Mouse (Mus musculus): ENCODE measurements at regions not wholly inside any gene's neighbourhood (a gene's known extent, or its start where the extent isn't known, plus 50 kb on each side); places are given as distances from the start of the nearest gene placed in this dataset.

- DNase-seq (ENCODE audit: low spot score), result no peak
These were observed 295.7 kb upstream of the Cited2 start for GRCm38 (mm10) chr10:17427316-17427715.

DNA sequence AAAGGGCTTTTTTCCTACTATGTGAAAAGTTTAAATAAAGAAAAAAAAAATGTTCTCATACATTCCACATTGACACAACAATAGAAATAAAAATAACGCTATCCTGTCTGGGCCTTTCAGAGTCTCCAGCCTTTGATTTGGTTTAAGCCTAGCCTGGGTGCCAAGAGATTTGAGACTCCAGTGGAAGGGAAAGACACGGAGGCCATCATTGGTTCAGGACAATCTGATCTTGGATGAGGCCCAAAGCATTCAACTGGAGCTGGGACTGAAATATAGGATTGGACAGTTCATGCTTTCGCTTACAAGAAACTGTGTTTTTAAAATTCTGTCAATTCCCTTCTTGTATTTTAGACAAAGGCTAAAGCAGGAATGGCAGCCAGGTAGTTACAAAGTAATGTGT is 294.7 kb upstream of the Cited2 start:
- no peak for DNase-seq (ENCODE audit: low spot score)

GRCm38 (mm10) chr10:17431068-17431467 is 291.9 kb upstream of the Cited2 start:
- no peak for DNase-seq (ENCODE audit: low spot score)

DNA sequence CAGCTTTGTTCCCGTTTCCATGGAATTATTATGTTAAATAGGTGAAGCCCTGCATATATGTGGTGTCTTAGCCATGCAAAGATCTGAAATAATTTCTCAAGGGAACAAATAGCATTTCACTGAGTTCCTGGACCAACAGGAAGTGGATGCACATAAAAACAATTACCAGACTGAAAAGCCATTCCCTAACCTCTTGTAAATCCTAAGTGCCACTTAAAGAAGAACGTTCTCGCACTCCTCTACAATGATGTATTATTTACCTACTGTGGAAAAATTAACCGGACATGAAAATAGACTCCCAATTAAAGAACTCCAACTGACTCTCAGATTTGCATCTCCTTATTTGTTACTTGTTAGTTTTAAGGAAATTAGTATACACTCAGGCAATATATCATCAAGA is 288.9 kb upstream of the Cited2 start:
- DNase-seq (ENCODE audit: low spot score), result no peak

- DNase-seq (ENCODE audit: low spot score), result no peak
These were observed 272.8 kb upstream of the Cited2 start for GRCm38 (mm10) chr10:17450240-17450639.

DNA sequence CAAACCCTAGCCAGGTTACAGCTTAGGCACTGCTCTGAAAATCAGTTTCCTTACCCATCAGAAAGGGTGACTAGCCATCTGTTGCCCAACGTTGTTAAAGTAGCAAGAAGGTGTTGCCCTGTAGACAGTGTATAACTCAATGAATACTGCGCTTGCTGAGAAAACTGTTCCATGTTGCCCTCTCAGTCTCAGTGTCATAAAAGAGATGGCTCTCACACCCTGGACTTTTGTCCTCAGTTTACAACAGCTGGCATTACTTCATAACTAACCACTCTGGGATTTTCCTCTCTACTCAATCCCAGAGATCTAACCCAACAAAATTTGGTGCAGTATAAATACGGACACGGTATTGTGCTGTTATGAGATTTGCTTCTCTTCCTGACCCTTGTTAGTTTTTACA is 252.1 kb upstream of the Cited2 start:
- no peak for DNase-seq (ENCODE audit: low spot score)

- no peak for DNase-seq (ENCODE audit: low spot score)
These were observed 250.5 kb upstream of the Cited2 start for GRCm38 (mm10) chr10:17472536-17472935.

- DNase-seq (ENCODE audit: low spot score), result no peak
These were observed 247.0 kb upstream of the Cited2 start for GRCm38 (mm10) chr10:17475976-17476375.

DNA sequence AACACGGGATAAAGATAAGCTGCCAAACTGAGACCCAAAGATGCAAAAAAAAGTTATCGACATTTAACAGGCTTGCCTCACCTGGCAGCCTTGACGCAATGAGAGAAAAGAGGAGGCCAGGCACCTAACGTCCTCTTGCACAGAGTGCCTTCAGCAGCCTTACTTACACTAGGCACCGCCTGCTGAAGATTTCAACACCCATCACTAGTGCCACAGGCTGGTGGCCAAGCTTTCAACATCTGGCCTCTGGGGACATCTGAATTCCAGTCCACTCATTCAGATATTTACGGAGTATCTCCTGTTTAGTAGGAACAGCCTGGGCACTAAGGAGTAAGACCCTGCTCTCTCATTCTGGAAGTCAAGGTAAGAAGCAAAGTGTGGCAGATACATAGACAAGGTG is 246.3 kb upstream of the Cited2 start:
- DNase-seq (ENCODE audit: low spot score), result no peak

DNA sequence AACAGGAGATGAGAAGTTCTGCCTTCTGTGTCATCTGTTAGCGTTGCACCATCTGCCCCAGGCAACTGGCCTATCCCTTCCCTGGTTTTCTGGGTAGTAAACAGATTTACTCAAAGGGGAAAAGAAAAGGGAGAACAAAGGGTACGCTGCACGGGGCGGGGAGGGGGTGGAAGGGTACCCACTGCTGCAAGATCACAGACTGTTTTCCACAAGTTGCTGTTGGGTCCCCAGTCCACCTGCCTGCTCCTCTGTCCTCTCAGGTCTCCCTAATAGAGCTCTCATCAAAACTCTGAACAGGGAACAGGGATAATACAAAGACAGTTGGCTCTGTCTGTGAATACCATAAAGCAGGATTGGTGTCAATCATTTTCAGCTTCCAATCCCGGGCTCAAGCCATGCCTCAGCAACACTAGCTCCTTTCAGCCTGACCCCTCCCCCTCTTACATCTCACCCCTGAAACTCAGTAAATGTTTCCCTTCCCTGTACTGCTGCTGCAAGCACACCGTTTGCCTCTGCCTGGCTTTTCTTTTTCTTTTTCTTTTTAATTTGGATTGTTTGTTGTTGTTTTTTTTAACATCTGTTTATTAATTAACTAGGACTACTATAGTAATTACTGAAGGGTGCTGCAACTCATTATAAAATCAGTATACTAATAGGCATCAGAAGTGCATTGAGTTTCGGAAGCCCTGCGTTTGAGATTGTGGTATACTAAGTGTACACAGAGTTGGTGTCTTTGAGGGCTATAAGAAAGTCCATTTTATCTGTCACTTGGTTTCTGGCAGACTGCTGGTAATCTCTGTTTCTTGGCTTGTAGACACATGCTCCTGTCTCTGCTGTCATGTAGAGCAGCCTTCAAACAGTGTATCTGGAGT is 244.0 kb upstream of the Cited2 start:
- DNase-seq (ENCODE audit: low spot score), result no peak

DNA sequence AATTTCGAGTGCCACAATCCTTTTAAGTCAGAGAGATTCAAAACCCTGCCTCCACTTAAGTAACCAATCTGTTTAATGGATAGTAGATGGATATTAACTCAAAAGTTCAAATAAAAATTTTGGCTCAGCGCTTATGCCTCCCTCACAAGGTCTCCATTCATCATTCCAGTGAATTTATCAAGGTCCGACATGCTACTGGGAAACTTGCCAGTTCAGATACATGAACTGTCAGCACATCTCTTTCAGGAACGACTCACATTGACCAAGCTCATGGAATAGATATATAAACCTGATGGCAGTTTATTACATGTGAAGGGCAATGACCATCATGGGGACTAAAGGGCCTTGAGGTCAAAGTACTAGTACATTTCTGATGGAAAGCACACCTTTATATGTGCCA is 240.3 kb upstream of the Cited2 start:
- DNase-seq (ENCODE audit: low spot score), result no peak

- no peak for DNase-seq (ENCODE audit: low spot score)
These were observed 238.0 kb upstream of the Cited2 start for GRCm38 (mm10) chr10:17485049-17485449.

DNA sequence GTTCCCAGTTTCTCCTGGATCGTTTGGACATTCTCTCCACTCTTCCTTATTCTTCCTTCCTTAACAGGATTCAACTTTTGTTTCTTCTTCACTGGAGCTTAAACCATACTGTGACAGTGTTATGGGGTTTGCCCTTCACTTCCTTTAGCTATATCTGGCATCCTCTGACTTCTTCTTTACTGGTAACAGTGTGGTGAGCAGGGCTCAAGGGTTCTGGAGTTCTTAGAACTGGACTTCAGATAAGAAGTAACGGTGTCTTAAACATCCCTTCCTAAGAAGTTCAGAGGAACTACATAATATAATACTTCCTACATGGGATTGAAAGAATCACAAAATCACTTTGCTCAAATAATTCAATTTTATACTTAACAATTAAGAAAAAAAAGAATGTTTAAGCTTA is 237.5 kb upstream of the Cited2 start:
- DNase-seq (ENCODE audit: low spot score), result no peak

- no peak for DNase-seq (ENCODE audit: low spot score)
These were observed 237.0 kb upstream of the Cited2 start for GRCm38 (mm10) chr10:17486011-17486410.

DNA sequence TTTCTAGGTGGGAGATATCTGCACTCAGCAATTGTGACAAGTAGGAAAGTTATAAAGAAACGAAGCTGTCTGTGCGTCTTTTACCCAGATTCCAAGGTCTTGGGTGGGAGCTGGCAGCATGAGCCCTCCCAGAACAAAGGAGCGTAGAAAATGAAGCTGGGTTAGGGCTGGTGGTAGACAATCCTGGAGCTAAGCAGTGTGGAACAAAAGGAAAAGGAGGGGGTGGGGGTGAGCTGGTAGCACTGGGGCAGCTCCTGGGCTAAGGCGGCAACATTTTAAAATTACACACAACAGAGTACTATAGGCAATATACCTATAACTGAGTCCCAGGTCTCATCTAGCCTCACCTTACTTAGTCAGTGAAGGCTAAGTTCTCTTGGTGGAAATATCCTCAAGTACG is 235.6 kb upstream of the Cited2 start:
- no peak for DNase-seq (ENCODE audit: low spot score)

GRCm38 (mm10) chr10:17491611-17492305 is 231.3 kb upstream of the Cited2 start:
- DNase-seq (ENCODE audit: low spot score), result no peak

- no peak for DNase-seq (ENCODE audit: low spot score)
These were observed 229.9 kb upstream of the Cited2 start for GRCm38 (mm10) chr10:17493137-17493536.

DNA sequence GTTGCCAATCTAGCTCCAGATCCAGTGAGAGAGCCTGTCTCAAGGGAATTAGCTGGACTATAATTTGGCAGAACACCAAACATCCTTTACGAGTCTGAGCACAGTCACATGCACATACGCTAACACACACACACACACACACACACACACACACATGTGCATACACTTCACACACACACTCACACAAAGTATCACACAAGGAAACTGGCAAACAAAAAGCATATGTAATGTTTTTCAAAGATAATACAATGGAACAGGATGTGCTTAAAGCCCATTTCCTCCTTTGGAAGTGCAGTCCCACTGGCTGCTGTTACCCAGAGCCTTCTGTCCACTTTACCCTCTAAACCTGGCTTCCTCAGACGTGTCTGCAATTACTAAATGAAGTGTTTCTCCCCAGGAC is 226.2 kb upstream of the Cited2 start:
- DNase-seq (ENCODE audit: low spot score), result no peak

DNA sequence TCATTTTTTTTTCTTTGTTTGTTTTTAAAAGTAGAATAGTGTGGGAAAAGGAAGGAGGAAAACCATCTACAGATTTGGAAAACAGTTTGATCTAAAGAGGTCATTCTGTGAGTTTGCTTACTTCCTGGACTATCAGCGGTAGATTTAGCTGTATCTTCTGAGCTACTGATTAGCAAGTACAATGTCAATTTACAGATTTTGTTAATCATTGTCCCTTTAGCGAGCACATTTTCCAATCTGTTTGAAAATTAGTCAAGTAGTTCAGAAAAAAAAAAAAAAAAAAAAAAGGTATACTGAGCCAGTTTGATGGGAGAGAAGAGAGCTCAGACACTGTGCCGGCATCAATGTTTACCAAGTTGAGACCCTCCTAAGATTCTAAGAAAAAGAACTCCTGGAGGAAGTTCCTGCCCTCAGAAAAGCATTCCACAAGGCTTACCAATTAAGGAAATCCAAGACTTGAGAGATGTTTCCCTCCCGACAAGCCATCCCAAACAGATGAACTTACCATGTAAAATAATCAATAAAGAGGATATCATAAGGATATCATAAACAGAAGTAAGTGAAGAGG is 212.3 kb upstream of the Cited2 start:
- no peak for DNase-seq (ENCODE audit: low spot score)

GRCm38 (mm10) chr10:17511779-17512335 is 211.2 kb upstream of the Cited2 start:
- DNase-seq (ENCODE audit: low spot score), result no peak

GRCm38 (mm10) chr10:17512487-17512886 is 210.5 kb upstream of the Cited2 start:
- no peak for DNase-seq (ENCODE audit: low spot score)

DNA sequence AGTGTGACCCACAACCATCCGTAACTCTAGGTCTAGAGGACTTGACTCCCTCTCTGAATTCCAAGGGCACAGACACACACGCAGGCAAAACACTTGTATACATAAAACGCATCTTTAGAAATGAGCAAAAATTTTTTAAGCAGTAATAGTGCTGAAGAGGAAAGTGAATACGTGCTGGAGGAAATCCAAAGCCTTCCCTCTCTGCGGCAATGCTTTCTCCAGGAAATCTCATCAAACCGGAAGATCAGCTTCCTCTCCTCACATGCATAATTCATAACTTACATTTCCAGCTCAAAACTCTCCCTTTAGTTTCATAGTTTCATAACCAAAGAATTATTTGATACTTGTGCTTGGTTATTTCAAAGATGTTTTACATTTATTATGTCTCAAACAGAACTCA is 209.3 kb upstream of the Cited2 start:
- no peak for DNase-seq (ENCODE audit: low spot score)

DNA sequence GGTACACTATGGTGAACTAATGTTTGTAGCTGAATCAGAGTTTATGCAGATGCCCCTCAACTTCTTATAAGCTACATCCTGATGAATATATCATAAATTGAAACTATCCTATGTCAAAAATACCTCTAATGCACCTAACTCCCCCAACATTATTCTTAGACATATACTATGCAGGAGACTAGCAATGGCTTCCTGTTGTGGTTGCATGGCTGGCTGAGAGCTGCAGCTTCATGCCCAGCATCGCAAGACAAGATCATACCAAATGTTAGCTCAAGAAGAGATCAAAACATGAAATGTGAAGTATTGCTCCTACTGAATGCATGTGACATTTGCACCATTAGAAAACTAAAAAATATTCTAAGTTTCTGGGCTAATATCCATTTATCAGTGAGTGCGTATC is 206.9 kb upstream of the Cited2 start:
- DNase-seq (ENCODE audit: low spot score), result no peak
